Mouse (Mus musculus) right cerebral cortex, adult 2 months (tissue): ENCODE results near the gene Trpv2.

ENCODE experiments used
- DNase-seq, 2 experiments: peaks; one replicate each; pipeline ENCODE4 v3.0.0; 2021 to 2022; ENCODE audit warnings: low spot score in 2 of 2

Trpv2 gene

DNA sequence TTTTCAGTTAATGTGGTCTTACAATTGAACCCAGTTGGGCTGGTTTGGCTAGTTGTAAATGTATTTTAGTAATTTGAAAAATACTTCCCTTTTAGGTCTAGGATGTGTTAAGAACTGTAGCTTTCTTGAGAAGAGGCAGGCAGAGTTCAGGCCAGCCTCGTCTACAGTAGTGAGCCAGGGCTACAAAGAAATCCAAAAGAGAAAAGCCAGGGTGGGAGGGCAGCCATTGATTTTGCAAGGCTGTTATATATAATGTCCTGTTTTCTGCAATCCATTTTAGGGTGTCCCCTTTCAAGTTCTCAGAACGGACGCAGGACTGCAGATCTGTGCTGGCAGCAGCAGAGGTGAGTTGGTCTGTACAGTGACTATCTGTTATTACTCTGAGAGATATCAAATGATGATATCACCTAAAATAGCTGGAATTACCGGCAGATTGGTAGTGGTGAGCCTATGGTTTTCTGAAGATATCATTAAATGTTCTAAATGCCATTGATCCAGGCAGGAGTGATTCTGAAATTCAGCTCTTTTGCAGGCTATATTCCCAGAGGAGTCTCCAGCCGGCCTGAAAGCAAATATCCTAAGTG is 29.9 kb downstream of the Trpv2 start:
- no peak for DNase-seq

DNA sequence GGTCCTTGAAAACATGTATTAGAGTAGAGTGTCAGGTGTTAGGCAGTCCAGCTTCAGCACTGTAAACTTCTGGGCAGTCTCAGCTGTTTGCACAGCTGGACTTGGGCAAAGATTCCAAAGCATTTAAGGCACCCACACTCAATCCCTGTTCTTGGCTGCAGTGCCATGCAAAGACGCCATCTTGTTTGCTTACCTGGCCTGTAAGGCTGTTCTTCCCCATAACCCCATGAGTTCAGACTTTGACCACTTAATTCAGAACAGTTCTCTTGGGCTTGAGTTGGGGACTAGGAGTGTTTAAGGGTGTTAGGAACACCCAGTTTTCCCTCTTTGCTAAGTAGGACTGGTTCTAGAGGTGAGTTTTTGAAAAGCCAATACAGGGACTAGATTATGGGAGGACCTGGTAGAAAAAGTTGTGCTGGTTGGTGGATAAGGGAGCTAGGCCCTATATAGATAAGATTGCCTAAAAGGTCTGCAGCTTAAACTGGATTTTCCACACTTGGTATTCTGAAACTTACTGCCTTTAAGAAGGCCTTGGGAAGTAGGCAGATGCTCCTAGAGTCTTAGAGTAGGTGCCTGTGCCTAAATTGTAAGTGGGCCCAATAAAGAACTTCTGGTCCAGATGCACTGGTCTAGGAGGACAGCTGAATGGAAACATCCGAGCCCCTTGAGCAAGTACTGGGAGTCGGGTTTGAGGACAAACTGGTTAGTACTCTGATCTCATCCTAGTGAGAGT is 30.8 kb downstream of the Trpv2 start:
- no peak for DNase-seq

DNA sequence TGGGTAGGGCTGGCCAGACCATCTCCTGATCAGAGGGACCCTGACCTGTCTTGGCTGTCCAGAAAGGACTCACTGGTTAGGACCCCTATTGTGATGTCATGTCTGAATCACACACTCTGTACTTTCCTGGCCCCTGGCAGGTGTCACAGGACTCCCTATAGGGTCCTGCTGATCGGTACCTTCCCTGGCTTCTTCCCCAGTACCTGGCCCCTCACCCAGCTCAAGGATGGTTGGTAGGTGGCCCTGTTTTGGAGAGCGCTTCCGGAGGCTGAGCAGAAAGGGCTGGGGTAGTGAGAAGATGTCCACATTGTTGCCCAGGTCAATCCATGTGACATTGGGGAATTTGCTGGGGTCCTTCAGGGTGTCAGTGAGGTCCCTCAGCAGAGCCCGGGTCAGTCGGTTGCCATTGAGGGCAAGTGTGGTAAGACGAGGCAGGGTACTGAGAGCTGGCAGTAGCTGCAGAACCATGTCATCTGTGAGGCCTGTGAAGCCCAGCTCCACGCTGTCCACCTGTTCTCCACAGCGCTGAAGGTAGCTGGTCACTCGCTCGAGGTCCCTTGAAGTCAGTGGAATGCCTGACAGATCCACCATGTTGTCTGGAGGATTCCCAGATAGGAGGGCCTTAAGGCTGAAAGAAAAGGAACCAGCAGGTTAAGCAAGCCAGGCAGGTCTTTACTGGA is 31.5 kb downstream of the Trpv2 start:
- DNase-seq = no peak

DNA sequence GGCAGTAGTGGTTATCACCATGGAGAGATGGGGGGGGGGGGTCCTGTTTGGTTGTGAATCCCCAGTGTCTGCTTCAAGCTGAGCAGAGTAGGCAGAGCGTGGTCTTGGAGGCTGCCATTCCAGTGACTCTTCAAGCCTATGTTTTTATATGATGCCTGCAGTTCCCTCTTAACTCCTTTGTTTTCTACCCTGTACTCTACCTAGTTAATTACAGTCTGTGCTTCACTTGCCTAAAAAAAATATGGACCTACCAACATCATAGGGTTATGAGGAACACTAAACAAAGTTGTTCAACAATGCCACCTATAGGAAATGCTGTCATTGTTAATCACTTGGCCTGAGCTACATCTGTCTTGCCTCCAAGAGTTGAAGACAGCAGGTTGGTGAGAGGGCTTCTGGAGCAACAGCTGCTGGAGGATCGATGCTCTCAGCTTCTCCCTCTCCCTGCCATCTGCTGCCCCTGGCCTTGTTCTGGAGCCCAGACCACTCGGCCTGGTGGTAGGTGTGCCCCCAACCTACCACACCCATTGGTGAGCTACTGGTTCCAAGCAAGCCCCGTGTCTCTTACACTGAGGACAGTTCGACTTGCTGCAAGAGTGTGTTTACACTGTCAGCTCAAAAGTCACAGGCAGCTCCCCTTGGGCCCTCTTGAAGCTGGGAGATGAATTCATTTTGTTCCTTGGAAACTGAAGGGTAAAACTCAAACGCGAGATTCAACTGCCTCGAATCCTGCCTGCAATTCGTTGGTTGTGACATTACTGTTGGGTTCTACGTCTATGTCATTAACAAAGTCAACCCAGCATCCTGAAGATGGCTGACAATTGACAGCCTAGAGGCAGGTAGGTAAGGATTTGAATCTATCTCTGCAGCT is 32.2 kb downstream of the Trpv2 start:
- no peak for DNase-seq

DNA sequence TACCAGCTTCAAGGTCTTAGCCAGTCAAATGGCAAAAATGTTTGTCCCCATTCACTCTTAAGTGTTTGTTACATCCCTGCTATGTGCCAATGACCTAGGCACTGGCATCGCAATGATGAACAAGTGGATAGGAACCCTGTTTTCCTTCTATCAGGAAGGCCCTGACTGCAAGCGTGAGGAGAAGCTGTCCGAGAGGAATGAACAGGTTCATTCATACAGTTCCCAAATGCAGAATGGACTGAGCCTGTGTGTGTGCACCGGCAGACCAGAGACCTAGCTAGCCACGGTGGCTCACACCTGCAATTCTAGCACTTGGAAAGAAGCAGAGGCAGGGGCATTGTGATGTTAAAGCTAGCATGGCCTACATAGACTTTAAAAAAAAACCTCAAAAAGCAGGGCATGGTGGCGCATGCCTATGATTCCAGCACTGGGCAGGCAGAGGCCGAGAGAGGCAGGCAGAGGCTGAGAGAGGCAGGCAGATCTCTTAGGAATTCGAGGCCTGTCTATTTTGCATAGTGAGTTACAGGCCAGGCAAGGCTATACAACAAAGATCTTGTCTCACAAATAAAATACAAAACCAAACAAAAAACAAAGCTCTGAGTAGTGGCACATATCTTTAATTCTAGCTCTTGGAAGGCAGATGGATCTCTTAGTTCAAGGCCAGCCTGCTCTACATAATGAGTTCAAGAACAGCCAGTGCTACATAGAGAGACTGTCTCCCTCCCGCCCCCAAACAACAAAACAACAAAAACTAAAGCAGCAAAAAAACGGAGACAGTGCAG is 33.1 kb downstream of the Trpv2 start:
- no peak for DNase-seq

DNA sequence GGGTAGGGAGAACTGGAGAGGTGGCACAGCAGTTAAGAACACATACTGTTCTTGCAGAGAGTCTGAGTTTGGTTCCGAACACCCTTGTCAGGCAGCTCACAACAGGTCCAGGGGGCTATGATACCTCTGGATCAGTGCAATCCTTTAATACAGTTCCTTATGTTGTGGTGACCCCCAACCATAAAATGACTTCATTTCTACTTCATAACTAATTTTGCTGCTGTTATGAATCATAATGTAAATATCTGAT is 33.6 kb downstream of the Trpv2 start:
- no peak for DNase-seq

DNA sequence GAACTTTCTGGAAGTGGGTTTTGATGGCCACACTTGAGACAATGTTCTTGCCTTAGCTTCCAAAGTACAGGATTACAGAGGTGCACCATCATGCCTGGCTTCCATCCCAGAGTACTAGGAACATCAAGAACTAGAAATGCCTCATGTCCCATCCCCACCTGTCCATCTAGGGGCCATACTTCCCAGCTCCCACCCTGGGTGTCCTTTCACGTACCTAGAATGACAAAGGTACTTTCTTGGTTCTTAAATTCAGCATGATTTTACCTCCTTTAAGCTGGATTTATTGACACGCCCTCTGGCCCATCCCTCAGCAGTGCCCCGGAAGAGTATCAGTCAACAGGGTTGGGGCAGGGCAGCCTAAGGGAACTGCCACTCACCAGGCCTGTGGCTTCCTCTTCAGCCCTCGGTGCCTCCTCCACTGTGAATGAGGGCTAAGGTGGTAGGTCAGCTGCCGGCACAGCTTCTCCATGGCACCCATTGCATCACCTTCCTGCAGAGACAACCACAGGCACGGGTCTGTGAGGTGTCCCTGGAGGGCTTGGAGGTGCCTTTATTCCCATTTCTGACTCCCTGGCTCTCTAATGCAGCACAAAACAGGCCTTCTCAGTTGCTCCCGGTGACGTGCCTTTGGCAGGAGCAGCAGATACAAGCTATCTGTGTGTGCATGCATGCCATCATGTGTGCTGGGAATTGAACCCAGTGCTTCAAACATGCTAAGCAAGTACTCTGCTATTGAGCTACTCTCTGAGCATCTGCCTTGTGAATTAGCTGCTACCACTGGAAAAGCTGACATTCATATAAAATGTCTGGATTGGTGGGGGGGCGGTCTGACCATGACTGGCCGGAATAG is 34.8 kb downstream of the Trpv2 start:
- DNase-seq = no peak

DNA sequence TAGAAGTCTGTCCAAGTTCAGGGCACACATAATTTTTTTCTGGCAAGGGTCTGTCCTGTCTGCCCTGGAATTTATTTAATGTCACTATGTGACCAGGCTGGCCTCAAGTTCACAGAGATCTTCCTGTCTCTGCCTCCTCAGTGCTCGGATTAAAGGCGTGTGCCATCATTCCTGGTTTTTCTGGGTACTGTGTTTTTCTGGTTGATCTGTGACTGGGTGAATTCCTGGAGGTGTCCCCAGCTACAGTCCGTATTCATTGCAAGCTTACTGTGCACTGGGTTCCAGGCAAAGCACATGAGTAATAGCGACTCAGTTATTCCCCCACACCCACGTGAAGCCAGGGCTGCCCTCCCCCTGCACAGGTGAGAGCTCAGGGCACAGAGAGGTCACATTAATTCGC is 36.0 kb downstream of the Trpv2 start:
- DNase-seq = no peak

DNA sequence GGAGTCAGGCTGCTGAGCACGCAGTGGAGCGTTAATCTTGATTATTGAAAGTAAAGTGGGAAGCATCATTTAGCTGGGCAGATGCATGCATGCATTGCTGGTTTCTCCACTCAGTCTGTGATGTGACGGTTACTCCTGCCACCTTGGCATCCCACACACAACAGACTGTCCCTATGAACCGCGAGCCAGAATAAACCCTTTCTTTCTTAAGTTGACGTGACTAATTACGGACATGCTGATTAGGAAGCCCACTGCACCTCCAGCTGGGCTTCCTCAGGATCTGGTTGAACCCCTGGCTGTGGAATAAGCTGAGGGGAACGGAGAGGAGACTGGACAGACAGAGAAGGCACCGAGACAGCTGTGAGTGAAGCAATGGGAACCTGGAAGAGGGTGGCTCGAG is 38.3 kb downstream of the Trpv2 start:
- no peak for DNase-seq

DNA sequence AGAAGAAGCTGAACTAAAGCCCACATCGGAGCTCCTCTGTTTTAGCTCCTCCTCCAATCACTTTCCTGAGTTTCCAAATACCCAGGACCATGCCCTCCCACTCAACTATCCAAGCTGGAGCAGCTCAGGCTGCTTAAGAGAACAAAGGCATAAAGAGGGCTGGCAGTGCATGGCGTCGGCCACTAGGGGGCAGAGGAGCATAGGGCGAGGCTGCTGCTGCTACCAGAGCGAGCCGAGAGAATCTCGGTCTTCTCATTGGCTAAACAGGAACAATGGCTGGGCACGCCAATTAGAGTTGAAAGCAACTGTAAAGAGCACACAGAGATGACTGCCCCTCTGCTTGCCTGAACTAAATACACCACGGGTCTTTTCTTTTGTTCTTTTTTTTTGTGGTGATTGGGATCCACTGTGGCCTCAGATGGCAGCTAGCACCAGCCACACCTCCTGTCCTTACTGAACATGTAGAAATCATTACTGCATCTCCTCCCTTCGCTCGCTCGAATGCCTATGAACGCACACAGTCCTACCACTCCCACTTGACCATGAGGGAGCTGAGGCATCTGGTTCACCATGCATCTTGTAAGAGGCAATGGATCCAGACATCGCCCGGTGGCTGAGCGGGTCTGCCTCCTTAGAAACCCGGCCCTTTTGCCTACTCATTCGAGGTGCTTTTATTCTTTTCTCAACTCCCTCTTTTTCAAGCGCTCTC is 39.5 kb downstream of the Trpv2 start:
- peak; percentile 92 to 97 for DNase-seq

DNA sequence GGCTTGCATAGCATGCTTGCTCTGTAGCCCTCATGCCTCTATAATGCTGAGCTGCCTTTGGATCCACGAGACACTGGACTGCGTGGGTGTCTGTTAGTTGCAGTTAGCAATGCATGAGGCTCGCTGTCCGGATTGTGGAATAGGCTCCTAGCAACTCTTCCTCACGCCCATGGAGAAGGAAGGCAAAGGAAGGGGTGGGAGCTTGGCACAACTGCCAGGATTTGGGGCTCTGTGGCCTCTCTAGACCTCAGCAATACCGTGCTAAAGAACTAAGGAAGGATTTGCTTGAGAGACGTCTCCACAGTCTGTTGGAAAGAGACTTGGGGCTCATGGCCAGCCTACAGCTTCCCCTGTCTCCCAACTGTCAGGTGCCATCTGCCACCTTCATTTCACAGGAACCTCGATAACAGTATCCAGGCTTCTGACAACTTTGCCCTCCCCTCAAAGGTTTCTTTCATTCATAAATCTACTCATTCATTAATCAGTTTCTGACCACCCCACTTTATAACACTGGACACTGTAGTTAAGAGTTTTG is 40.7 kb downstream of the Trpv2 start:
- DNase-seq = no peak

DNA sequence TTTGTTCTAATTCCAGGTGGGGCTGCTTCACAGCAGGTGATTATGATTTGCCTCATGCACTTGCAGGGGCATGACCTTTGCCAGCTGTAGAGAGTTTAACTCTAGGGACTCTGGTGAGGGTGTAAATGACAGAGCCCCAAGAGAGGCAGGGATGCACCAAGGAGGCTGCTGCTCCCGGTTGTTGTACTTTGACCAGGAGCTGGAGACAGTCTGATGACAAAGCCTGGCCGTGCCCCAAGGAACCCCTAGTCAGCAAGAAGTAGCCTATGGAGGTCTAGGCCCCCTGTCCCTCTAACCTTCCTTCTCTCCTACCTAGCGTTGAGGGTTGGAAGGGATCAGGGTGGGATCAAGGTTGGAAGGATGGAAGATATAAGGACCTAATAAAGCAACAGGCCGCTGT is 41.2 kb downstream of the Trpv2 start:
- no peak for DNase-seq

DNA sequence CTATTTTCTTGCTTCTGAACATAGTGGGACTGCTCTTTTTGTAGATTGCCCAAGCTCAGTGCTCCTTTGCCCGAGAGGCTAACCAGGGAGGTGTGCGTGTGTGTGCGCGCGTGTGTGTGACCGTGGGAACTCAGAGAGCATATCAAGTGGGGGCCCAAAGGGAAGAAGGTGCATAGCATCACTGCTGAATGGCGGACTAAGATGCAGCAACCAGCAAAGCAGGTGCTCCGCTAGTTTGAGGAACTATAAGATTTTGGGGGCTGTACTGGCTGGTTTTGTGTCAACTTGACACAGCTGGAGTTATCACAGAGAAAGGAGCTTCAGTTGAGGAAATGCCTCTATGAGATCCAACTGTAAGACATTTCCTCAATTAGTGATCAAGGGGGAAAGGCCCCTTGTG is 46.8 kb downstream of the Trpv2 start:
- no peak for DNase-seq

DNA sequence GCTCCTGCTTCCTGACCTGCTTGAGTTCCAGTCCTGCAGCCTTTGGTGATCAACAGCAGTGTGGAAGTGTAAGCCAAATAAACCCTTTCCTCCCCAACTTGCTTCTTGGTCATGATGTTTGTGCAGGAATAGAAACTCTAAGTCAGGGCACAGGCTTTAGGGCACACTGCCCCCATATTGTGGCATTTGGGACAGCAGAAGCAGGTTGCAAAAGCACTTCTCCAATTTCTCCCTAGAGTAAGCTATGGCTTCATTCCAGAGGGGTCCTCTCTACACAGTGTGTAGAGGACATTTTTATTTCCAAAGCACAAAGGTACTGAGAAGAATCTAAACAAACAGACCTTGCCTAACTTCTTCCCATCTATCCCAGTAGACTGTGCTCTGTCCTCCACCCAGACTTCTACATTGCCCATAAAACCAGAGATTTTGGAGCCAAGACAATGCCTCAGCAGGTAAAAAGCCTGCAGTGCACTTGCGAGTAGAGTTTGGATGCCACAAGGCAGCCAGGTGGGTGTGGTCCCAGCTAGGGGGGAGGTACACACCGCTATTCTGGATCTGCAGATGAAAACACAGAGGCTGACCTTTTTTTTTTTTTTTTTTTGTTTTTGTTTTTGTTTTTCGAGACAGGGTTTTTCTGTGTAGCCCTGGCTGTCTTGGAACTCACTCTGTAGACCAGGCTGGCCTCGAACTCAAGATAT is 47.4 kb downstream of the Trpv2 start:
- no peak for DNase-seq

DNA sequence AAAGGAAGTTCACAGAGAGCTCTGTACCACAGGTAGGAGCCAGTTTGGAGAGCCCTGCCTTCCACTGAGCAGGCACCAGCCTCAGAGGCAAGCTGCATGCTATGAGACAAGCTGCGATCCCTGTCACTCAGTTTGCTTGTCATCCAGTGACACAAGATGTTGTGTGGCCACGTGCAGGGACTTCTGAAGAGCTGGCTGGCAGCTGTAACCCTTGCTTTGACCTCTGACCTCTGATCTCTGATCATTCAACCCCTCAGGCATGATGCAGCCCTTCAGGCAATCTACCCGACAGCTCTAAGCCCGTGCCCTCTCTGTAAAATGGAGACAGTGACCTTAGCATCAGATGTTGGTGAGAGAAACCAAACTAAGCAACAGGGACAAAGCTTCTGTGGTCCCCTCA is 48.6 kb downstream of the Trpv2 start:
- DNase-seq = no peak

DNA sequence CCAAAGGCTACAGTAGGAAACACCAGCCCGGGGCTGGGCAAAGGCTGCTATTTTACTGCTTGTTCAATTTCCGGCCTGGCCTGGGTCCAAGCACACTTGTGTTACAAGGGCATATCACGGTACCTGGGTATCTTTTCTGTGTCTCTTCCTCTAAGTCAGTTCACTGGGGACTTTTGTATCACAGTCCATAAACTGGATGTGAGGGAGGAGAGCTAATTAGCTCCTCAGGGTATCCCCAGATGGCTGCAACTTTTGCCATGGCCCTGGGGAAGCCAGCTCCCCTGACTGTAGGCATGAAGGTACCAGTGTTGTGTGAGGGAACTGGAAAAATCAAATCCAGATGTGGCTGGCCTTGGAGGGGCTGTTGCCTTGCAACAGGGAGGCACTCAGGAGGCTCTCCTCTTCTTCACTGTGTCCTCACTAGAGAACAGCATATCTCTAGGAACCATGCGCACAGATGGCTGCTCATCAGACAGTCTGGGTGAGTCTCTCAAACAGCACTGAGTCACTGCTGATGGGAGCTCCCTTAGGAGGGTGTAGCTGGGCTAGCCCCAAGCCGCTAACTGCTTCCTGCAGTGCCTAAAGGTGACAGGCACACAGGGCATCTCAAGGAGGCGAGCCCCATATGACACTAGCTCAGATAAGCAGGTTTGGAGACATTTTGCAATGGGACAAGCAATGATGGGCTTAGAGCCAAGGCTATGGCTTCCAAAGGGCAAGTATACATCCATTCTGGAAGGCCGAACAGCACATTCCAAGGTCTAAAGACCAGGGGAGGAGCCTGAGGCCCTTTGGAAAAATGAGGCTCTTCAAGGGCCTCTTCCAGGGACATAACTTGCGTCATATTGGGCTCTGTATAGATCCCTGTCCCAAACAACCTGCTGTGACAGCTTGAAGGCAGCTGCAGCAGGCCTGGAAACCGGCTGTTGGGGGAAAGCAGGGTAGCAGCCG is 50.3 kb downstream of the Trpv2 start:
- peak in 1 of 2 experiments; percentile 64 for DNase-seq

DNA sequence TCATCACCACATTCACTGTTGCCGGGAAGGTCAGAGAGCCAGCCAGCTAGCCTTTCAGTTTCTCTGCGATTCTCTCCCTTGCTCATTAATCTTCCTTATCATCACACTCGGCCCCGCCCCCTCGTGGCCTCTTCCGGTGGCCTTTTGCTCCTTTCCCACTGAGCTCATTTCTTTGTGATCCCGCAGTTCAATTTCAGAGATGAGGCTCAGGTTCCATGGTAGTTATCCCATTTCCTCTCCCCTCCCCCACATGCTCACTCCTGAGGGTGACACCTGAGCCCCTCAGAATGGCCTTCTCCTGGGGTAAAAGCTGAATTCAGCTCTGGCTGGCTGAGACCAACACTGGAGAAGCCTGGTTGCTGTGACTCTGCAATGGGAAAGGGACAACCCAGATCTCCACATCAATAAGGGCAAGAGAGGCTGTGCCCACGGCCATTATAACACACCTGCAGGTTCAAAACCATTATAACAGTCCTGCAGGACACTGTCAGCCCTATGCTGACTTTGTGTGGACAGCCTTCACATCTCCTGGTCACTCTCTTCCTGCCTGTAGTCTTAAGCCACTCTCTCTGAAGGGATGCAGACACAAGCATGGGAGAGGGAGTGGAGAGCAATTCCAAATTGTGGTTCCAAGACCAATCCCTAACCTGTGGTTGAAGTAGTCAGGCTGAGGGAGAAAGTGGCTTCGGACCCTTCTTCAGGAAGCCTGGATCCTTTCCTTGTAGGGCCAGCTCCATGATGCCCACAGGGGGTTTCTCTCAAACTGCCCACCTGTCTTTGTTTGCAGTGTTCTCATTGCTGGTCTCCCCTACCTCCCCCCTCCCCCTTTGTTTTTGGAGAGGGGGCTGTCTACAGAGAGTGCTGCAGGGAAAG is 55.3 kb downstream of the Trpv2 start:
- no peak for DNase-seq
